Mouse (Mus musculus) cortical plate, adult 2 months (tissue): Measurements from ENCODE around the gene Tm9sf3.

Source experiments
- CTCF ChIP-seq: fragments of 200-500 bp; IDR thresholded peaks from 2 replicates; pipeline ENCODE4 v1.5.1; 2011; ENCODE audit warnings: mild to moderate bottlenecking, control low read depth, low read length; ENCODE audit not compliant: insufficient read depth; ENCODE audit errors: extremely low read depth
- POLR2A ChIP-seq: fragments of 200-500 bp; IDR thresholded peaks from 2 replicates; pipeline ENCODE4 v1.6.1; 2011; ENCODE audit warnings: mild to moderate bottlenecking, low read length, control low read depth; ENCODE audit not compliant: insufficient read depth; ENCODE audit errors: extremely low read depth

- TF ChIP-seq POLR2A (no peak), CTCF (no peak)
Measured at GRCm38 (mm10) chr19:41248968-41249367, 14.8 kb downstream of the Tm9sf3 start.
